Mouse (Mus musculus) ES-E14 (cell line): Measurements from ENCODE around the gene Syn2.

ENCODE experiments used
- CHD2 ChIP-seq: IDR thresholded peaks from 2 replicates; pipeline ENCODE4 v1.6.1; 2014; ENCODE audit warnings: mild to moderate bottlenecking, low read depth, low read length, inconsistent platforms
- HCFC1 ChIP-seq: IDR thresholded peaks from 2 replicates; pipeline ENCODE4 v1.6.1; 2012; ENCODE audit warnings: low read length, inconsistent platforms, borderline replicate concordance; ENCODE audit not compliant: insufficient read depth
- MAFK ChIP-seq: IDR thresholded peaks from 2 replicates; pipeline ENCODE4 v1.6.1; 2014; ENCODE audit warnings: mild to moderate bottlenecking, low read depth, low read length, inconsistent platforms; ENCODE audit not compliant: insufficient read depth

- TF ChIP-seq MAFK: no peak
- TF ChIP-seq HCFC1: no peak
- TF ChIP-seq CHD2: no peak
Measured at GRCm38 (mm10) chr6:115124675-115125357, 9.9 kb upstream of the Syn2 start.
